Mouse (Mus musculus) gastrocnemius, postnatal 10 days (tissue): ENCODE results near the gene Akap12. TPM values are rescaled to one million over a fixed set of nuclear protein-coding genes. Genes with fewer than 3 reads are reported as not detected.
A peak's percentile ranks its signal among the peaks of the same experiment; 100 is the strongest.

Experiments used
- DNase-seq: peaks from one replicate; pipeline ENCODE4 v3.0.0; 2021; ENCODE audit warnings: mixed read lengths
- total RNA-seq, 2 experiments: library from RNA; stranded (reverse); gene quantifications; 2 replicates each; pipeline ENCODE4 v1.2.3; 2021

The Akap12 gene
- total RNA-seq, 2 experiments from 2014 or later, result 36.3 to 47.8 TPM

DNA sequence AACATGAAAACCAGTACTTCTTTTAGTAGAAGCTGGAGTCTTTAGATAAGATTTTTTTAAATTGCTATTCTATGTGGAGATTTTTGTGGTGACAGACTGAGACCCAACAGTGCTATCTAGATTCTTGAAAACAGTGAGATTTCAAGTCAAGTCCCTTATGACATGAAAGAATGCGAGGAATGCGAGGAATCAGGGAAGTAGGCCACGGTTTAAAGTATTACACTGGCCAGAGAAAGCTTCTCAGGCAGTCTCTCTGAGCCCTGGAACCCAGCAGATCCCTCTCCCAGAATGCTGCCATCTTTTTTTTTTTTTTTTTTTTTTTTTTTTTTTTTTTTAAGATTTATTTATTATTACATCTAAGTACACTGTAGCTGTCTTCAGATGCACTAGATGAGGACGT, 16.2 kb downstream of the Akap12 start:
- DNase-seq, result no peak

DNA sequence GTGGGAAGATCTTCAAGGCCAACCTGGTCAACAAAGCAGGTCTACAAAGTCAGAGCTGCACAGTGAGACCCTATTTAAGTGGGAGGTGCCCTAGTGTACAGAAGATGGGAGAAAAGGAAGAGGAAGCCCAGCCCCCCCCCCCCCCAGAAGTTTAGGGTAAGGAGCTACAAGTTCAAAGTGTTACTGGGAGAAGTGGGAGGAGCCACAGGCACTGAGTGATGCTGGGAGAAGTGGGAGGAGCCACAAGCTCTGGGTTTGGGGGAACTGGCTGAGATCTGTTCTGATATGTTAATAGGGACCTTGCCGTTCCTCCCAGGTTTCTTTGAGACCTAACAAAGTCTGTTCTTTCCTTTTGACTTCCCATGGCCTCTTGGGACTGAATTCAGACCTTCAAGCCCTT, 18.6 kb downstream of the Akap12 start:
- DNase-seq, result no peak

DNA sequence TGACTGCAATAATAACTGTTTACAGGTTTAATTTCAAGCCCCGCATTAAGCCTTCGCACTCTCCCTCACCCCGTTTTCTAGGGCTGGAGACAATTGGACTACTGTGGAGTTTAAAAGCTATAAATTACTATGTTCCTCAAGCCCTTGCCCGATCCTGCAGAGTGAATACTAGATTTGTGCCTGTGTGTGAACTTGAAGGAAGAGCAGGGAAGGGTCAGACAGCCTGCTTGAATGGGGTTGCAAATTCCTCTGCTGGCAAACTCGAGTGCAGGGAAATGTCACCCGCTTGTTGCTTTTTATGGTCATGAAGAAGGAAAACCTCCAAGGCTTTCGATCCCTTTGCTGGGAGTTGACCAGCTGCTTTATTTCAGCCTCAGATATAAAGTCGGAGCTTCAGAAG, 19.6 kb downstream of the Akap12 start:
- no peak for DNase-seq

DNA sequence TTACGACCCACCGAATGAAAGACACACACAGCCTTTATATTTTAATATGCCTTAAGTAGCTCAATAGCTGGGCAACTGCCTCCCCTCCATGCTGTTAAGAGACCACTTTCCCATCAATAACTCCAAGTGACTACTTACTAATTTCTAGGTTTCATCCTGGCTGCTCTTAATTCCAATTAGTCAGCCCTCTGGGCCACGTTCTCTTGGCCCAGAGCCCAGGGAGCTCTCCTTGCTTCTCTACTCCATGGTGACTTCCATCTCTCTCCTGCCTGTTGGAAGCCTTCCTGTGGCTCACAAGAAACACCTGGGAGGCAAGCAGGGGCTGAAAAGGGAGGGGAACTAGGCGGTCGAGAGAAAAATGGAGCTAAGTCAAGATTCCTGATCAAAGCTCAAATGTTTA, 23.0 kb downstream of the Akap12 start:
- no peak for DNase-seq

DNA sequence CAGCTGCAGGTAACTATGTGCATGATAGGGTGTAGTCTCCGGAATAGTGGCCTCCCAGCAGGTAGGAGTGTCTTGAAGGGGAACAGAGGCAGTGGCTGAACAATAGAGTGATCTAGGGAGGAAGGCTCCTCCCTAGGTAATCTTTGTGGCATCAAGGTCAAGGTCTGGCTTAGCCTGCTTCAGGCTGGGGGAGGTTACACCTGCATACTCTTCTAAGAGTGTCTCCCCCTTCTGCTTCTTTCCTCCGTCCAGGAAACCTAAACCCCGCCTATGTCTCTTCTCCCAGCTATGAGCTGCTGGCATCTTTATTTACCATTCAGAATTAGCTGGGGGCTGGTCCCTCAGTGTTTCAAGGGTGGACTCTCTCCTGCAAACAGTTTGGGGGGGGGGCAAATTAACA, 23.5 kb downstream of the Akap12 start:
- no peak for DNase-seq

DNA sequence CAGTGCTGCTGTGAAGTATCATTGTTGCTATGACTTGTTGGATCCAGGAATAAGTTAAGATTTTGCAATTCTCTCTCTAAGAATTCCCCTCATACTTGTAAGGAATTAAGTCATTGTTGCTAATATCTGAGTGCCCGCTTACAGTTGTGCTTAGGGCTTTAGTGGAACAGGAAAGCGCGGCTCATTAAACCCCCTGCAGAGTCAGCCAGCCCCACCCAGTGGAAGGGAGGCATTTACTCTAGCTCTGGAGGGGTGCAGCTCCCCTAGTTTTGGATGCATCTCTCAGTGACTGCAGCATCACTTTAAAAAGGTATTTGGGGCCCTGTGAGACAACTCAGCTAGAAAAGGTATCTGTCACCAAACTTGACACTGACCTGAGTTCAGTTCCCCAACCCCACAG, 24.0 kb downstream of the Akap12 start:
- DNase-seq, result no peak

DNA sequence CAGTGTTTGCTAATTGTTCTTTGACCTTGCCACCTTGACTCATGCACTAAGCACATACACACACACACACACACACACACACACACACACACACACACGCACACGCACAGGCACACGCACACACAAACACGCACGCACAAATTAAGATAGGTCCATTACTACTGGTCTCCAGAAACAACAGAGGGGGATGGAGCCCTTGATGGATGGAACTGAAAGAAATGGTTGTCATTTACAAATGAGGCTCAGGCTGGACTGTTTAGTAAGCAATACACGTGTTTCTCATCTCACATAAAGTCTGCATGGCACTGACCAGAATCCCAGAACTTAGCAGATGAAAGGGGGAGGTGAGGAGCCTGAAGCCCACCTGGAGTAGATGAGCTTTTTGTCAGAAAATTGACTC, 24.4 kb downstream of the Akap12 start:
- DNase-seq, result no peak

DNA sequence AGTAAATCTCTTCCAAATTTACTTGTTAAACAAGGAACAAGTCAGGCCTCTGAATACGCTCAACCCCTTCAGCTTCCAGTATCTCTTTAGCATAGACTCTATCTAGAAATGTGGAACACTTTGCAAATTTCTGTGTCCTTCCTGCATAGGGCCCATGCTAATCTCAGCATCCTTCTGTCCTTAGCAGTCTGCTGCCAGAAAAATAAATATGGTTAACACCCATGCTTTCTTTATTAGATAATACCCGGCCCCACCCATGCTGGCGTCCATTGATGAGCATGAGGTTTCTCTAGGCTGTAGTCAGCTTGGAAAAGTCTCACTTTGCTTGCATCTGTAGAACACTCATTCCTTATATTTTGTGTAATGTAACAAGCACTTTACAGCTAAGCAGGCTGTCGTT, 27.2 kb downstream of the Akap12 start:
- no peak for DNase-seq

DNA sequence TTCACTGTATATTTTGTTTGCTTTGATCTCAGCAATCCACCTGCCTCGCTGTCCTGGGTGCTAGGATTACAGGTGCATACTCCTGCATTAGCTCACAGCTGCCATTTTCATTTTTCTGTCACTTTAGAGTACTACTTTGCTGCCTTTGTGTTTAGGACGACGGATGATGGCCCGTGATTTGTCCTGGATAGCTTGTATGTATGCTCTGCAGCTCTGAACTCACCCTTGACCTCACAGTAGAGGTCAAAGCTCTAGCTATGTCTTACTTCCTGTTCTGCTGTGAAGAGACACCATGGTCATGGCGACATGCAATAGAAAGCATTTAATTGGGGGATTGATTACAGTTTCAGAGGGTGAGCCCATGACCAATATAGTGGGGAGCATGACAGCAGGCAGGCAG, 37.4 kb downstream of the Akap12 start:
- no peak for DNase-seq

DNA sequence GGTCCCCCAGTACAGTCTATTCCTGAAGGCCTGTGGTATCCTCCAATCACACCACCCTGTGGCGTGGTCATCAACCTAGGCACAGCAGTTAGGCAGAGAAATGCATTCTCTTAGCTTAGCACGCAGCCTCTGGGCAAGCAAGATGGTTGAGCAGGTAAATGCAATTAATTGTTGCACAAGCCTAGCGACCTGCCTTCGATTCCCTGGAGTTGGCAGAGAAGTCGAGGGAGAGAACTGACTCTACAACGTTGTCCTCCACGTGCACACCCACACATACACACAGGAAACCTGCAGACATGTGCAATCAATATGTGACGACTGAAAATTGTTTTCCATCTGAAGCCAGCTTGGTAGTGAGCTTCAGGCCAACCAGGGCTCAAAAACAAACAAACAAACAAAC, 57.7 kb downstream of the Akap12 start:
- no peak for DNase-seq

DNA sequence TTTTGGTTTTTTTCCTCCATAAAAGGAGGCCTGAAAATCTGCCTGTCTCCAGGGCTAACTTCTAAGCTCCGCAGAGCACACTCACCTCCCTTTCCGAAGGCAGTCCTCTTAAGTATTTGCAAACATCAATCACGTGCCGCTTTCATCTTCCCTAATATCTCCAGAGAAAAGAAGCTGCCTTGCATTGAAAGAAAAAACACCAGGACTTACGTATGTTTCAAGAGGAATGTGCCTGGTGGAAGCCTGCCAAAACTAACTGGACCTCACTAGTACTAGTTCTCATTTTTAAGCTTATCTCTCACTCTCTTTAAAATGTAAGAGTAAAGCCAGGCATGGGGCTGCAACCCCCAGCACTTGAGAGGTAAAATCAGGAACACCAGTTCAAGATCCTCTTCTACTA, 59.4 kb downstream of the Akap12 start:
- no peak for DNase-seq

DNA sequence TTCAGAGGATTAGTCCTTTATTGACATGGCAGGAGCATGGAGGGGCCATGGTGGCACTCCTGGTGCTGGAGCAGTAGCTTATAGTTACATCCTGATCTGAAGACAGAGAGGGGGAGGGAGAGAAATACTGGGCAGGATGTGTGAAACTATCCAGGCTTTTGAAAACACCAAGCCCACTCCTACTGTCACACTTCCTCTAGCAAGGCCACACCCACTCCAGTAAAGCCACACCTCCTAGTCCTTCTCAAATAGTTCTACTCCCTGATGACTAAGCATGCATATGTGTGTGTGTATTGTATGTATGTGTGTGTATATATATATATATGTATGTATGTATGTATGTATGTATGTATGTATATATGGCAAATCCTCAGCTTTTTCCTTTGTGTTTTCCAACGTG, 61.5 kb downstream of the Akap12 start:
- no peak for DNase-seq

DNA sequence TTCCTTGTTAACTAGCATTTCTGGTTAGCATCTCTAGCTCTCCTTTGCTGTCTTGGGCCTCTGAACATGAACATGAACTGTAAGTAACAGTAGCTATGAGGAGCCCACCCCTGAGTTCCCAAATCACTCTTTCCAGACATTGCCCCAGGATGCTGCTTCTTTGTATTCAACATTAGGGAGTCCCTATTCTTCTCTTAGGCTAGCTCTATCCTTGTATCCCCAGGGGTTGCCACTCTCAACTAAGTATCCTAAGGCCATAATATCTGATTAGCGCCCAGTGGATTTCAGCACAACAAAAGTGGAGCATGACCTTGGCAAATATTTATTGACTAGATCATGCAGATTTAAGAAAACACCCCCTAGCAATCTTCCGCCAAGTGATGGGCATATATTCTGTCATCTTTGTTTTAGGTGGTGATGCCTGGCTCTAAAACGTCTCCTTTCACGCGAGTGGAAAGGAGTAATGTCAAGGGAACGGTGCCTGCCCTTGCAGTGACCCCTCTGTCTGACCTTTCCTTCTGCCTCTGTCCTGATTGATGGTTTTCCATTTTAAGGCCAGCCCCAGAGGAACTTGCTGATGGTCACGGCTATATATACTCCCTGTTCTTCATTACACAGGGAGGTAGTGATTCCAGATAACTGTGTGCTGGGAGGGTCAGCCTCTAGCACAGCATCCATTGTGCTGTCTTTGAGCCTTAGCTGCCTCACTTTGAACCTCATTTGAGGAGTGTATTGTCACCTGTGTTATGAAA, 66.2 kb downstream of the Akap12 start:
- DNase-seq, result no peak

DNA sequence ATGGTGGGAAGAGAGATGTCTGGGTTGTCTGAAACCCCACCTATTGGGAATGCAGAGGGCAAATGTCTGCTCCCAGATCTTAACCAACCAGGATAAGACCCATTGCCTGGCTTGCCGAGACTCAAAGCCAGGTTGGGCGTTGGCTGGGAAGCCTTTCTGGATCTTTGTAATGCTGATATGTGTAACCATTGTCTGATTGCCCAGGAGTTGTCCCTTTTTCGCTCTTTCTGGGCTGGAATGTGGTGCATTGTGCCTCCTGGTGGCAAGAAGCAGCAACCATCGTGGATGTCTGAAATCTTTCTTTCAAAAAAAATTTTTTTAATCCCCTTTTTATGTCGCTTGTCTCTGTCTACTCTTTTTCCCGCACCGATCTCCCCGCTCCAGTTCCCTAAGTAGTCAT, 67.1 kb downstream of the Akap12 start:
- peak; percentile 49 for DNase-seq

DNA sequence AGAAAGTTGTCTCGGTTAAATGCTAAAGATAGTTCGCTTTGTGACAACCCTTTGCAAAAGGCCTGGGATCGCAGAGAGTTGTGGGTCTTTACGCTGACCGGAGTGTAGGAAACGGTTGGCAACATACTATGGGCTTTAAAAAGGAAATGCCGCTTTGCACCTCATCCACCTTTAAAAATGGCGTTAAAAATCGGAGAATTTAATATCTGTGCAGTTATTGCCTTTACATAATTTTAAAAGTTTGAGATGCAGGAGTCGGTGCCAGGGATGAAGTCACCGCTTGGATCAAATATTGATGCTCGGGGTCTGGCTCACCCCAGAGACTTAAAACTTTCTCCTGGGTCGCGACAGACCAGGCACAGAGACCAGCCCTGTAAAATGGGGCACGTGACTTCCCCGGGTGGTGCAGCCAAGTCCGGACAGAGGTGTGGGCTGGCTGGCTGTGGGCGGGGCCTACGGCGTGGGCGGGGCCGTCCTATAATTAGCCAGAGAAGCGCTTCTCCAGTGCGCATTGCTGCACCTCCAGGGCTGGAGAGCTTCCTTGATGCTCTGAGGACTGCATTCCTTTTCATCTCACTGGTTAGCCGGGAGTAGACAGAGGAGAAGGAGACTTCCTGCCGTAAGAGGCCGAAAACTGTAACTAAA, 68.0 kb downstream of the Akap12 start:
- DNase-seq, result peak; percentile 83

DNA sequence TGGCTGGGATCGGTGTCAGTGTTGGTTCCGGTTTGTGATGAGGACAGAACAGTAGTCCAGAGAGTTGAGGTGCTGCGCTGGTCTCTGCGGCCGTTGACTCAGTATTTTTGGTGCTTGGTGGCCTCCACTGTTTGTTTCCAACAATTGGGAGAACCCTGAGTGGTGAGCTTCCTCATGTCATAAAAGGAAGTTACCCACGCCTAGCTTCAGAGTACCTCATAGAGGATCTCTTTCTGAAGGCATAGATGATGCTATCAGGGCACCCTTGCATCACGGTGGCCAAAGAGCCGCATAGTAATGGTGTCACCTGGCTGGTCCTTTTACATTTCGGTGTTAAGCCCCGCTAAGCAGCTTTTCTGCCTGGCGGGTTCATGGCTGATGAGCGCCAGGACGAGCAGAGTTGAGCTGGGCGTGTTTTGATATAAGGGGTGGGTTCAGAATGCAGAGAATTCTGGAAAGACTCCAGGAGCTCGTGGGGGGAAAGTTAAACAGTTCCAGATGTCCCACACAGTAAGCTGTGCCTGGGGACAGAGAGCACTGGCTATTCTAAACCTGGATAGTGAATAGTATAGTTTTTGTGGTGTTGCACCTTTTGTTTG, 72.8 kb downstream of the Akap12 start:
- DNase-seq, result no peak

DNA sequence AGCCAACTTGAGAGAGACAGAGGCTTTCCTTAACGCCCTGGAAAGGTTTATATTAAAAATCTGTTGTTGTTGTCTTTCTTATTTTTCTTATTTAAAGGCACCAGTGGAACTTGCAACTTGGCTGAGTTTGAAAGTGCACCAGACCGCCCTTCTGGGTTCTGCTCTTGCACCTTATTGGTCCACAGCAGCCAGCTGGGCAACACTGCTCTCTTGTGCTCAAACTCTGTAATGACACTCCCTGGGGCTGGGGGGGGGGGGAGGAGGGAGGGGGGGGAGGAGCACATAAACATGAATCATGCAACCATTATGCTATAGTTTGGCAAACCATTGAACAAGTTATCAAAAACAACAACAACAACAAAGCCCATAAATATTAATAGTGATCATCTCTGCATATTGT, 75.2 kb downstream of the Akap12 start:
- peak; percentile 49 for DNase-seq

DNA sequence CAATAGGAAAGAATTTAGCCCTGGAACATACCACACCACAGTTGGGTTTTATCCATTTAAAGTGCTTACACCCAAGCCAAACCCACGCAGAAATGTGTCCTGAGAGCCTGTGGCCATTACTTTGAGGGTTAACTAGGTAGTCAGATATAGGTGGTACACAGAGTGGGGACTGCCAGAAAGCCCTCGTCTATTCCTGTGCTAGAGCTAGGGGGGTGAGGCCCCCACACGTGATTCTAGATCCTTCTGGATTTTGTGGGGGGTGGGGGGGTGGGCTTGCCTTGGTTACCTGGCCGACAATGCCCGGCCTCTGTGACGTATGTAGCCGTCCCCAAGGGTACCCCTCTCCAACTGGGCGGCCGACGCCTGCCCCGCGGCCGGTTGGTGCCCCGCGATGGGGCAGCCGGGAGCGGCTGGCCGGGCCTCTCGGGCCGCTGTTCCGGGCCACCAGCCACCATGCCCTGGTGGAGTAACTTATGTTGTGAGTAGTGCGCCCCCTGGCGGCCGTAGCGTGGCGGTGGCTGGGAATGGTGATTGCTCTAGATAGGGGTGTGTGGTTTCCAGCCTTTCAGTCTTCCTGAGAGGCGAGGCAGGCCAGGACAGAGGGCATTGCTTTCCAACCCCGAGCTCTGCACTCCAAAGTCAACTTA, 80.4 kb downstream of the Akap12 start:
- DNase-seq, result peak; percentile 95

DNA sequence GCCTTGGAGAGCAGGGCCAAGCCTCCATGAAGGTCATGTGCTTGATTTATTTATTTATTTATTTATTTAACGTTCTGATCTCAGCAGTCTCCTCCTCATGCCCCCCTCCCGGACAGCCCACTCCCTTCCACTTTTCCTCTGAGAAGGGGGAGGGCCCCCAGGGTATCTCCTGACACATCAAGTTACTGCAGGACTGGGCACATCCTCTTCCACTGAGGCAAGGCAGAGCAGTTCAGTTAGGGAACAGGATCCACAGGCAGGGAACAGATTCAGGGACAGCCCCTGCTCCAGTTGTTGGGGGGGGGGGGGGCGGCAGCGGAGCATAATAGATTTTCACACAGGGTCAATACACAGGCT, 80.9 kb downstream of the Akap12 start:
- DNase-seq, result no peak

DNA sequence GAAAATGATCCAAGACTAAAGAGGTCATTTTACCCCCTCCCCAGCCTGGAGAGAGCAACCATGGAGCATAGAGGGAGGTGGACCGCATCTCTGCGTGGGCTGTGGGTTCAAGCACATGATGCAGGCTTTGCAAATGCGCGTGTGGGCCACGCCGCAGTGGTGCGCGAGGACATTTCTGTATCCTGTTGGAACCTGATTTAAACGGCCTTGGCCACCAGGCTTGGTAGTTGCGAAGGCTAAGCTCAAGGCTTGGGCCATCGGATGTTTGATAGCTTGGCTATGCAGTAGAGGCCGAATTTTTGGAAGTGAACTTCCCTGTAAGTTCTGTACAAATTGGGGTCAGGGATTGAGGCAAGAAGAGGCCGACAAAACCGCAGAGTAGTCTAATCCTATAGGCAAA, 81.4 kb downstream of the Akap12 start:
- no peak for DNase-seq

DNA sequence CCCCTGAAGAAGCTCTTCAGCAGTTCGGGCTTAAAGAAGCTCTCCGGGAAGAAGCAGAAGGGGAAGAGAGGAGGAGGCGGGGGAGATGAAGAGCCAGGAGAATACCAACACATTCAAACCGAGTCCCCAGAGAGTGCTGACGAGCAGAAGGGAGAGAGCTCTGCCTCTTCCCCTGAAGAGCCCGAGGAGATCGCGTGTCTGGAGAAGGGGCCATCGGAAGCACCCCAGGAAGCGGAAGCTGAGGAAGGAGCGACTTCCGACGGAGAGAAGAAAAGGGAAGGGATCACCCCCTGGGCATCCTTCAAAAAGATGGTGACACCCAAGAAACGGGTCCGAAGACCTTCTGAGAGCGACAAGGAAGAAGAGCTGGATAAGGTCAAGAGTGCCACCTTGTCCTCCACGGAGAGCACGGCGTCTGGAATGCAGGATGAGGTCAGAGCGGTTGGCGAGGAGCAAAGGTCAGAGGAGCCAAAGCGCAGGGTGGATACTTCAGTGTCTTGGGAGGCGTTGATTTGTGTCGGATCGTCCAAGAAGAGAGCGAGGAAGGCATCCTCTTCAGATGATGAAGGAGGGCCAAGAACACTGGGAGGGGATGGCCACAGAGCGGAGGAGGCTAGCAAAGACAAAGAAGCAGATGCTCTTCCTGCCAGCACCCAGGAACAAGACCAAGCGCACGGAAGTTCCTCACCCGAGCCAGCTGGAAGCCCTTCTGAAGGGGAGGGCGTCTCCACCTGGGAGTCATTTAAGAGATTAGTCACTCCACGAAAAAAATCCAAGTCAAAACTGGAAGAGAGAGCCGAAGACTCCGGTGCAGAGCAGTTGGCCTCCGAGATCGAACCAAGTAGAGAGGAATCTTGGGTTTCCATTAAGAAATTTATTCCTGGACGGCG, 88.4 kb downstream of the Akap12 start:
- DNase-seq, result no peak

DNA sequence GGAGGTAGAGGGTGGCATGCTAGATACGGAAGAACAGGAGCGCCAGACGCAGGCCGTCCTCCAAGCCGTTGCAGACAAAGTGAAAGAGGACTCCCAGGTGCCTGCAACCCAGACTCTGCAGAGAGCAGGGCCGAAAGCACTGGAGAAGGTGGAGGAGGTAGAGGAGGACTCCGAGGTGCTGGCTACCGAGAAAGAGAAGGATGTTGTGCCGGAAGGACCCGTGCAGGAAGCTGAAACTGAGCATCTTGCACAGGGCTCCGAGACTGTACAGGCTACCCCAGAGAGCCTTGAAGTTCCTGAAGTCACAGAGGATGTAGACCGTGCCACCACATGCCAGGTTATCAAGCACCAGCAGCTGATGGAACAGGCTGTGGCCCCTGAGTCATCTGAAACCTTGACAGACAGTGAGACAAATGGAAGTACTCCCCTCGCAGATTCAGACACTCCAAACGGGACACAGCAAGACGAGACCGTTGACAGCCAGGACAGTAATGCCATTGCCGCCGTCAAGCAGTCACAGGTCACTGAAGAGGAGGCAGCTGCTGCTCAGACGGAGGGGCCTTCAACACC, 89.8 kb downstream of the Akap12 start:
- DNase-seq, result no peak
